Mouse (Mus musculus): Measurements from ENCODE around the gene Dvl1.

Gene Dvl1

GRCm38 (mm10) chr4:155840076-155841002 lies 6.9 kb upstream of the Dvl1 start:
- no peak for DNase-seq (ENCODE audit: low spot score in 2 of 2)

- DNase-seq (ENCODE audit: low spot score in 2 of 2), result no peak
Observed at GRCm38 (mm10) chr4:155841003-155841454, 6.2 kb upstream of the Dvl1 start.

GRCm38 (mm10) chr4:155841651-155842270 lies 5.4 kb upstream of the Dvl1 start:
- DNase-seq (ENCODE audit: low spot score in 2 of 2), result no peak

GRCm38 (mm10) chr4:155843231-155843630 lies 4.0 kb upstream of the Dvl1 start:
- DNase-seq (ENCODE audit: low spot score in 2 of 2), result no peak

GRCm38 (mm10) chr4:155847591-155848352 lies 570 bp downstream of the Dvl1 start:
- no peak for DNase-seq (ENCODE audit: low spot score in 2 of 2)

- DNase-seq (ENCODE audit: low spot score in 2 of 2), result no peak
Observed at GRCm38 (mm10) chr4:155848434-155849095, 1.4 kb downstream of the Dvl1 start.

- DNase-seq (ENCODE audit: low spot score in 2 of 2), result no peak
Observed at GRCm38 (mm10) chr4:155849391-155849790, 2.2 kb downstream of the Dvl1 start.

GRCm38 (mm10) chr4:155849792-155850451 lies 2.7 kb downstream of the Dvl1 start:
- no peak for DNase-seq (ENCODE audit: low spot score in 2 of 2)

- no peak for DNase-seq (ENCODE audit: low spot score in 2 of 2)
Observed at GRCm38 (mm10) chr4:155851368-155851767, 4.2 kb downstream of the Dvl1 start.

- DNase-seq (ENCODE audit: low spot score in 2 of 2), result no peak
Observed at GRCm38 (mm10) chr4:155851951-155852411, 4.8 kb downstream of the Dvl1 start.

GRCm38 (mm10) chr4:155853421-155853820 lies 6.2 kb downstream of the Dvl1 start:
- DNase-seq (ENCODE audit: low spot score in 2 of 2), result no peak

- no peak for DNase-seq (ENCODE audit: low spot score in 2 of 2)
Observed at GRCm38 (mm10) chr4:155854991-155855390, 7.8 kb downstream of the Dvl1 start.

GRCm38 (mm10) chr4:155856071-155856470 lies 8.9 kb downstream of the Dvl1 start:
- DNase-seq (ENCODE audit: low spot score in 2 of 2), result no peak

- no peak for DNase-seq (ENCODE audit: low spot score in 2 of 2)
Observed at GRCm38 (mm10) chr4:155856881-155857280, 9.7 kb downstream of the Dvl1 start.

- DNase-seq (ENCODE audit: low spot score in 2 of 2), result no peak
Observed at GRCm38 (mm10) chr4:155859318-155859717, 12.1 kb downstream of the Dvl1 start.

GRCm38 (mm10) chr4:155861787-155862186 lies 14.6 kb downstream of the Dvl1 start:
- DNase-seq (ENCODE audit: low spot score in 2 of 2), result no peak

GRCm38 (mm10) chr4:155863001-155863400 lies 15.8 kb downstream of the Dvl1 start, which contains the start of gene Tas1r3:
Gene Tas1r3 (minus strand): TSS chr4:155863362.
- no peak for DNase-seq (ENCODE audit: low spot score in 2 of 2)

GRCm38 (mm10) chr4:155868614-155869298 lies 21.6 kb downstream of the Dvl1 start:
- no peak for DNase-seq (ENCODE audit: low spot score in 2 of 2)

- peak; percentile 89 to 93 for DNase-seq (ENCODE audit: low spot score in 2 of 2)
Observed at GRCm38 (mm10) chr4:155869317-155870033, 22.3 kb downstream of the Dvl1 start, which contains the start of the genes Cptp and Ints11. Gene Cptp (minus strand): TSS chr4:155869440. Gene Ints11 (plus strand): TSS chr4:155869546.
